Mouse (Mus musculus): ENCODE data around the gene Amy2a3. TPM values are rescaled to one million over a fixed set of nuclear protein-coding genes. Genes with fewer than 3 reads are reported as not detected.

Amy2a3 gene
- total RNA-seq (2023; ENCODE audit: inconsistent age), result not detected in 4 replicates

GRCm38 (mm10) chr3:113323952-113324351, at the start of gene Amy2a3:
Amy2a3 (minus strand) TSS chr3:113324052.

DNA sequence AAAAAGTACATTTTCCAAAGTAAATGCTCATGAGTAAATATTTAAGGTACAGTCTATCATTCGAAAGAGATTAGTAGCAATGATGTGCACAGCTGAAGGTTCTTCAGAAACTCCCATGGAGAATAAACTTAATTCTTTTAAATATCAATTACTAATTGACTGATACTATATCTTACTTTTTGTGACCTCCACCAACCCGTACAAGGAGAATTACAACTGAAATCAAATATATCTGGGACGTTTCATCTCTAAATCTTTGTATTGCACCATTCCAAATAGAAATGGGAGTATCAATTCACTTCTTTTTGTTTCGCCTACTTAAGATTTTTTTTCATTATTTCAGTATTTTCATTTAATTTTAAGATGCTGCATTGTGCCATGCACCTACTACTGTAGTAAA, 32.7 kb upstream of the Amy2a3 start, which contains the start of gene Amy2a2:
Gene Amy2a2 (minus strand): TSS at position 101 of the 400 bp plus-strand sequence.

DNA sequence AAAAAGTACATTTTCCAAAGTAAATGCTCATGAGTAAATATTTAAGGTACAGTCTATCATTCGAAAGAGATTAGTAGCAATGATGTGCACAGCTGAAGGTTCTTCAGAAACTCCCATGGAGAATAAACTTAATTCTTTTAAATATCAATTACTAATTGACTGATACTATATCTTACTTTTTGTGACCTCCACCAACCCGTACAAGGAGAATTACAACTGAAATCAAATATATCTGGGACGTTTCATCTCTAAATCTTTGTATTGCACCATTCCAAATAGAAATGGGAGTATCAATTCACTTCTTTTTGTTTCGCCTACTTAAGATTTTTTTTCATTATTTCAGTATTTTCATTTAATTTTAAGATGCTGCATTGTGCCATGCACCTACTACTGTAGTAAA, 32.5 kb downstream of the Amy2a3 start, which contains the start of gene Amy2a4:
Gene Amy2a4 (minus strand): TSS at position 101 of the 400 bp plus-strand sequence.

Other genes starting within 250 kb of the Amy2a3 start
- 0.24 to 4.3 TPM (median 3.2 TPM) in 3 of 4 replicates, not detected in the other for gene Amy2a5, start 65.2 kb downstream of the Amy2a3 start, total RNA-seq (2023; ENCODE audit: inconsistent age)
- not detected in 4 replicates for gene Amy2a4, start 32.6 kb downstream of the Amy2a3 start, total RNA-seq (2023; ENCODE audit: inconsistent age)
- gene Amy2a2, start 32.6 kb upstream of the Amy2a3 start, total RNA-seq (2023; ENCODE audit: inconsistent age), result not detected in 4 replicates
- 0.67 to 0.90 TPM in 2 of 4 replicates, not detected in the others for gene Amy2a1, start 208.4 kb upstream of the Amy2a3 start, total RNA-seq (2023; ENCODE audit: inconsistent age)